Mouse (Mus musculus): ENCODE results near the gene Gata5. TPM values are rescaled to one million over a fixed set of nuclear protein-coding genes. Genes with fewer than 3 reads are reported as not detected.
A peak's percentile ranks its signal among the peaks of the same experiment; 100 is the strongest.

The Gata5 gene
- polyA plus RNA-seq, 1 experiment, result 1.2 TPM

DNA sequence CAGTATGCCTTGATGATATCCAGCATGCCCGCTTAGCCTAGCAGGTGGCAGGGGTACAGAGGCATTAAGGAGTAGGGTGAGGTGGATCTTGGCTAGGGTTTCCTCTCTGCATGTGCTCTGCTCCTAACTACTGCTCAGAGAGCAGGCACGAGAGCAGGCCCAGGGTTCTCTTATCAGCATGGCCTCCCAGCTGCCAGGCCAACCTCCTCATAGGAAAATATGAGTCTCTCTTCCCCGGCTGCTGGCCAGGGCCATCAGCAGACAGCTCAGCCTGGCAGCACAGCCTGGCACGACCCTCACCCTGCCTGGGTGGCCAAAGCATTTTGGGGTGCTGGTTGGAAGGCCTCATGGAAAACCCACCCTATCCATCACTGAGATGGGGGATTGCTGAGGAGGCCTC, 23.4 kb downstream of the Gata5 start:
- Histone ChIP-seq H3K27me3 (replicated peaks; ENCODE audit: control insufficient read depth, insufficient read depth, low read length) (no peaks in the 10 kb centered on the region), H3K27ac (ENCODE audit: insufficient read depth, low read depth, low read length) (no peak overlapping the region), H3K36me3 (ENCODE audit: control insufficient read depth, insufficient read depth, low read length) (no peaks in the 10 kb centered on the region), H3K4me3 (ENCODE audit: insufficient read depth, low read depth, low read length) (no peak overlapping the region), H3K4me1 (ENCODE audit: control insufficient read depth, insufficient read depth, low read length) (no peaks in the 10 kb centered on the region)
- TF ChIP-seq CTCF (conservative IDR thresholded peaks at IDR 0.05; ENCODE audit: insufficient read depth, insufficient read length, low read depth, low read length) (no peak), POLR2A (IDR thresholded peaks at IDR 0.05; ENCODE audit: low read depth, low read length) (no peak)
- 75% methylated on average over 4 of the region's 4 CpGs for WGBS
- DNase-seq, result no peak

DNA sequence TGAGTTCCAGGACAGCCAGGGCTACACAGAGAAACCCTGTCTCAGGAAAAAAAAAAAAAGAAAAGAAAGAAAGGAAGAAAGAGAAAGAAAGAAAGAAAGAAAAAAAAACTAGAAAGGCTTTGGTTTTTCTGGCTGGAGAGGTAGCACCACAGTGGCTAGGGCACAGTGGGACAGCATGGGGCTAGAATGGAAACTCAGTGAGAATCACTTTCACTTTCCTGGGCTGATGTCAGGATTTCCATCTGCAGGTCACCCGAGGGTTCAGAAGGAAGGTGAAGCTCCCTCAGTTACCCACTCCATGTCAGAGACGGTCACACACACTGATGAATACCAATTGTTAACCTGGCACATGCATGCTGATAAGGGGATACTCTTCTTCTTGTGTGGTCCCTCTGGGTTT, 26.8 kb downstream of the Gata5 start:
- WGBS, result 60% methylated on average over 2 of the region's 2 CpGs
- no peaks in the 10 kb centered on the region for H3K27me3 ChIP-seq (replicated peaks; ENCODE audit: control insufficient read depth, insufficient read depth, low read length)
- H3K27ac ChIP-seq (ENCODE audit: insufficient read depth, low read depth, low read length), result no peak overlapping the region
- H3K36me3 ChIP-seq (ENCODE audit: control insufficient read depth, insufficient read depth, low read length), result no peaks in the 10 kb centered on the region
- no peaks in the 10 kb centered on the region for H3K4me1 ChIP-seq (ENCODE audit: control insufficient read depth, insufficient read depth, low read length)
- H3K4me3 ChIP-seq (ENCODE audit: insufficient read depth, low read depth, low read length), result no peak overlapping the region
- DNase-seq, result no peak
- TF ChIP-seq POLR2A (IDR thresholded peaks at IDR 0.05; ENCODE audit: low read depth, low read length), result no peak
- no peak for TF ChIP-seq CTCF (conservative IDR thresholded peaks at IDR 0.05; ENCODE audit: insufficient read depth, insufficient read length, low read depth, low read length)

DNA sequence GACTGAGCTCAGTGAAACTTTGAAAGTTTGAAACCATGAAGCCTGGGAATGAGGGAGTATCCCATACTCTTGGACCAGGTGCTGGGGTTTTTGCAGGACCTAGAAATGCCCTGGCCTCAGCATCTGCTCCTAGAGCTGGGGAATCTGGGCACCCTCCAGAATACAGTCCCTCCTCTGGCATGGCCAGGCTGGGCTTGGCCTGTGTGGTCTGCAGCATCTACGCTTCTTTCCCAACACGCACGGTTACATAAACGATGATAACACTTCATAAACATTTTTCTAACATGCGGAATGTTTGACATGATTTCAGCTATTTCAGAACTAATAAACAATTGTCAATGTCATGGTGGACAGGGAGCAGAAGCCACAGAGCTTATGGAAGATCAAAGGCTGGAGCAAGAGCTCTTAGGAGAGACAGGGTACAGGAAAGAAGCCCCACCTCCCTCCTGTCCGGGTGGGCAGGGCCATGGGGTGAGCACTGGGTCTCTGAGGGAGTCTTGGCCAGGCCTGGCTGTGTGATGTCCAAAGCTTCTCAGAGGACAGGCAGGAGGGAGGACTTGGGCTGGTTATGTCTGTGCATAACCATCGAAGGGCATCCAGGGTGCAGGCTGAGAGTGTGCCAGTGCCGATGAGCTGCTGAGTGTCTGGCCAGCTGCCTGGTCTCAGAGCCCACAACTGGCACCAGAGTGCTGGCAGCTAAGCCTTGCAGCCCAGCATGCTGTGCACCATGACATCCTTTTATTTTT, 27.9 kb downstream of the Gata5 start:
- Histone ChIP-seq H3K36me3 (ENCODE audit: control insufficient read depth, insufficient read depth, low read length) (no peaks in the 10 kb centered on the region), H3K4me3 (ENCODE audit: insufficient read depth, low read depth, low read length) (no peak overlapping the region), H3K27ac (ENCODE audit: insufficient read depth, low read depth, low read length) (no peak overlapping the region), H3K4me1 (ENCODE audit: control insufficient read depth, insufficient read depth, low read length) (no peaks in the 10 kb centered on the region), H3K27me3 (replicated peaks; ENCODE audit: control insufficient read depth, insufficient read depth, low read length) (no peaks in the 10 kb centered on the region)
- no peak for TF ChIP-seq POLR2A (IDR thresholded peaks at IDR 0.05; ENCODE audit: low read depth, low read length)
- TF ChIP-seq CTCF (conservative IDR thresholded peaks at IDR 0.05; ENCODE audit: insufficient read depth, insufficient read length, low read depth, low read length), result no peak
- DNase-seq, result no peak
- WGBS, result 84% methylated on average over 8 of the region's 8 CpGs

DNA sequence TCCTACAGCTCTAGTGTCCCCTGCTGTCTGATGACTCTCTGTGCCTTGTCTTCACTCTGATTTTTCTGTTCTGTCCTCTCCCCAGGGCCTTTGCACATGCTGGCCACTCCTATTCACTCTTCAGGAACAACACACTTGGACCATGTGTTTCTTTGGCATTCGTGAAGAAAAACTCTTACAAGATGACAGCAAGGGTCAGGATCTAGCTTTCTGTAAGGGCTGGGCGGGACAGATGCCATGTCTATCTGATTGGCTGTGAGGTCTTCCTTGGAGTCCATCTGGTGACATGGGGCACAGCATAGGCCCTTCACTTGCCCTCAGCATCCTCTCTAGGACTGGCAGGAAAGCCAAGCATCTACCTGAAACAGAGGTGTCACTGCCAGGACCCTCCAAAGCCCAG, 28.5 kb downstream of the Gata5 start:
- WGBS, result 79% methylated on average over 2 of the region's 2 CpGs
- no peaks in the 10 kb centered on the region for H3K4me1 ChIP-seq (ENCODE audit: control insufficient read depth, insufficient read depth, low read length)
- H3K27ac ChIP-seq (ENCODE audit: insufficient read depth, low read depth, low read length), result no peak overlapping the region
- H3K27me3 ChIP-seq (replicated peaks; ENCODE audit: control insufficient read depth, insufficient read depth, low read length), result no peaks in the 10 kb centered on the region
- no peak for DNase-seq
- H3K36me3 ChIP-seq (ENCODE audit: control insufficient read depth, insufficient read depth, low read length), result no peaks in the 10 kb centered on the region
- no peak overlapping the region for H3K4me3 ChIP-seq (ENCODE audit: insufficient read depth, low read depth, low read length)
- TF ChIP-seq CTCF (conservative IDR thresholded peaks at IDR 0.05; ENCODE audit: insufficient read depth, insufficient read length, low read depth, low read length), result no peak
- no peak for TF ChIP-seq POLR2A (IDR thresholded peaks at IDR 0.05; ENCODE audit: low read depth, low read length)

DNA sequence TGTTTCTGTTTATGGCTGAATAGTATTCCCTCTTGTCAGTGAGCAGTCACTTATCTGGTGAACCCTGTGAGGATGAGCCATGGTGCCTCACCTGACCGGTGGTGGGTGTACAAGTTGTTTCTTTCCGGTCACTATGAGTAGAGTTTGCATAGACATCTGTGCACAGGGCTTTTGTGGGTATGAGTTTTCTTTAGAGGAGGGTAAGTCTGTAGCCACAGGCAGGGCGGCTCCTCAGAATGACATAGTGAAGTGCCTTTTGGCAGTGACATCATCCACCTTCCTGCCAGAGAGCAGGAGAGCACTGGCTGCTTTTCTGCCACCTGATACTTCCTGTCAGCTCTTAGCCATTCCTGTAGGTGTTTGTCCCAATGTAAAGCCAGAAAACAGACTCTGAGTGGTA, 29.0 kb downstream of the Gata5 start:
- 82% methylated on average over 3 of the region's 3 CpGs for WGBS
- H3K4me1 ChIP-seq (ENCODE audit: control insufficient read depth, insufficient read depth, low read length), result no peaks in the 10 kb centered on the region
- no peak for DNase-seq
- no peaks in the 10 kb centered on the region for H3K27me3 ChIP-seq (replicated peaks; ENCODE audit: control insufficient read depth, insufficient read depth, low read length)
- no peak for TF ChIP-seq POLR2A (IDR thresholded peaks at IDR 0.05; ENCODE audit: low read depth, low read length)
- TF ChIP-seq CTCF (conservative IDR thresholded peaks at IDR 0.05; ENCODE audit: insufficient read depth, insufficient read length, low read depth, low read length), result no peak
- no peaks in the 10 kb centered on the region for H3K36me3 ChIP-seq (ENCODE audit: control insufficient read depth, insufficient read depth, low read length)
- no peak overlapping the region for H3K27ac ChIP-seq (ENCODE audit: insufficient read depth, low read depth, low read length)
- H3K4me3 ChIP-seq (ENCODE audit: insufficient read depth, low read depth, low read length), result no peak overlapping the region

DNA sequence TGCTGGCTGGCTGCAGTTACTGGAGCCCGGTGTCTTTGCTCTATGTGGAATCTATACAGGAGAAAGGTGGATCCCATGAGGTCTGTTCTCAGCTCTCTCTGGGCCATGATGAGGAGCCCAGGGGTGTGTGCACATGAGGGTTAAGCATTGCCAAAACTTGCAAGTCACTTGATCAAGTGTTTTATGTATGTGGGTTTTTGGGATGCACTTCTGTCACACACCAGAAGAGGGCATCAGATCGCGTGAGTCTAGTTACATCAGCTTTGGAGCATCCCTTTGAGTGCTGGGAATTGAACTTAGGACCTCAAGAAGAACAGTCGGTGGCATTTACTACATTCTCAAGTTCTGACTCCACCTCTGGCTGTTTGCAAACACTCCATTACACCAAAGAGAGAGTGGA, 29.9 kb downstream of the Gata5 start:
- Histone ChIP-seq H3K4me3 (ENCODE audit: insufficient read depth, low read depth, low read length) (no peak overlapping the region), H3K27me3 (replicated peaks; ENCODE audit: control insufficient read depth, insufficient read depth, low read length) (no peaks in the 10 kb centered on the region), H3K27ac (ENCODE audit: insufficient read depth, low read depth, low read length) (no peak overlapping the region), H3K36me3 (ENCODE audit: control insufficient read depth, insufficient read depth, low read length) (no peaks in the 10 kb centered on the region), H3K4me1 (ENCODE audit: control insufficient read depth, insufficient read depth, low read length) (no peaks in the 10 kb centered on the region)
- TF ChIP-seq POLR2A (IDR thresholded peaks at IDR 0.05; ENCODE audit: low read depth, low read length) (no peak), CTCF (conservative IDR thresholded peaks at IDR 0.05; ENCODE audit: insufficient read depth, insufficient read length, low read depth, low read length) (no peak)
- 60% methylated on average over 4 of the region's 4 CpGs for WGBS
- DNase-seq, result no peak

DNA sequence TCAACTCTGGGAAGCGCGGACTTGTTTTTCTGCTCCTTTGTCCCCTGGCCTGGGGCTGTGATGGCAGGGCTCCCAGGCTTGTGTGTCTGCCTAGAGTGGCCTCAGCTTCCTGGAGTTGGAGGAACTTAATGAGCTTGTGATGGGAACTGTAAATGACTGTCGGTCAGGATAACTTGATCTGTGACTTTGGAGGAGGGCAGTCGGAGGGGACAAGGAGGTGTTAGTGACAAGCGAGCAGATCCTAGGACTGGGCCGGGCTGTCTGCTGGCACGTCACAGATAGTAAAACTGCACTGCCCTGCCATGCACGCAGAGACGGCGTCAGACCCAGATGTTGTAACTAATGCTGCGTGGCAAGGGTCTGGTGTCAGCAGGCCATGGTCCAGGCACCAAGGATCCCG, 31.0 kb downstream of the Gata5 start:
- no peak overlapping the region for H3K27ac ChIP-seq (ENCODE audit: insufficient read depth, low read depth, low read length)
- peak; percentile 21 for DNase-seq
- 53% methylated on average over 12 of the region's 12 CpGs for WGBS

More for the DNA sequence above, 31.0 kb downstream of the Gata5 start:
- TF ChIP-seq CTCF (conservative IDR thresholded peaks at IDR 0.05; ENCODE audit: insufficient read depth, insufficient read length, low read depth, low read length) (no peak), POLR2A (IDR thresholded peaks at IDR 0.05; ENCODE audit: low read depth, low read length) (no peak)
- no peak overlapping the region for H3K4me3 ChIP-seq (ENCODE audit: insufficient read depth, low read depth, low read length)
- H3K27me3 ChIP-seq (replicated peaks; ENCODE audit: control insufficient read depth, insufficient read depth, low read length), result no peaks in the 10 kb centered on the region
- no peaks in the 10 kb centered on the region for H3K36me3 ChIP-seq (ENCODE audit: control insufficient read depth, insufficient read depth, low read length)
- H3K4me1 ChIP-seq (ENCODE audit: control insufficient read depth, insufficient read depth, low read length), result no peaks in the 10 kb centered on the region

Measured in kidney, adult 2 months (tissue).